Mouse (Mus musculus): ENCODE measurements around the gene Gm8439.

The Gm8439 gene

DNA sequence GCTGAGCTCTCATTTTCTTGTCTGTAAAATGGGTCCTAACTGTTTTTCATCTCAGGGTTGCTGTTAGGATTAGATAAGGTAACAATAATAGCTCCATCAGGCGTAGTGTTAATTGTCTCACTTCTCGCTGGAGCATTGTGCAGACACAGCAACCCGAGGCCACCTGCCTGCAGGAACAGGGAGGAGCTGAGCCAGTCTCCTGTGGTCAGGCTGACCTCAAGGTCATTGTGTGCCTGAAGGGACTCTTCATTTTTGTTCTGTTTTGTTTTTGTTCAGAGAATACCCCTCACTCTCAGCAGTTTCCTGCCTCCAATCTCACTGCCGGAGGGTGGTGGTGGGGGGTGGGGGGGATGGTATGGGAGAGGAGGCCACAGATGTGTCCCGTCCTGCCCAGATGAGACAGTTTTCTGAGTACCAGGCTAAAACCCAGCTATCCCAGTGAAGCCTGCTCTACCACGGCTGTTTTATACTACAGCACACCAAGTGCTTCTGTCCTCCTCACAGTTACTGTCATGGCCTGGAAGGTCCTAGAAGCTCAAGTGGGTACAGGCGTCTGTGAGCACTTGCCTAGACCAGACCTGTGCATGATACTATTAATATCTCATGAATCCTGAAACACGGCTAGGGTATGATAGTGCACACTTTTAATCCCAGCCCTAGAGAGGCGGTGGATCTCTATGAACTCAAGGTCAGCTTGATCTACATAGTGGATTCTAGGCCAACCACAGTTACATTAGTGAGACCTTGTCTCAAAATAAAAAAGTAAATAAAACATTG, 23.9 kb downstream of the Gm8439 start:
- peak; percentile 47 for DNase-seq (ENCODE audit: low read depth, low spot score)

DNA sequence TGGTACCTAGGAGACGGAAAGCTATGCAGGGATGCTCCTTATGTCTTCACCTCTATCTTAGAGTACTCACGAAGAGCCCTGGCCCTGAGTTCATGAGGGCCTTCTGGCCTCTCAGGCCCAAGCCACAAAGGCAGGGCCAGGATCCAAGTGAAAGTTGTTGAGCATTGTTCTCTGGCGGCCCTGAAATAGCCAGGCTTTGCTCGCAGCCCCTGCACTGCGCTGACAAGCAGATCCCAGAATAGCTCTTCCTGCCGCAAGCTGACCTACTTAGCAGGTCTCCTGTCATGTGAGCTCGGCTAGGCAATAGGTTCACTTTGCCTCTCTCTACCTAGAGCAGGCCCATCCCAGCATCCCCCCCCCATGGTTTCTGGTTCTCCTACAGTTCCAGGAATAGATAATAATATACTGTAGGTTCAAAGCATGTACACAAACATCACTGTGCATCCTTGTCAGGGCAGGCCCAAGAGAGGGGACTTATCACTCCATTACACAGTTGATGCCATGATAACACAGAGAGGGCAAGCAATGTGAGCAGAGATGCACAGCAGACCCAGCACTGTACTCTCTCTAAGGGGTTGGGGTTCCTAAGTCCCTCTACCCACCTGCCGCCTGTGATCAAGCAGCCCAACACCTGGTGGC, 25.3 kb downstream of the Gm8439 start:
- no peak for DNase-seq (ENCODE audit: low read depth, low spot score)

DNA sequence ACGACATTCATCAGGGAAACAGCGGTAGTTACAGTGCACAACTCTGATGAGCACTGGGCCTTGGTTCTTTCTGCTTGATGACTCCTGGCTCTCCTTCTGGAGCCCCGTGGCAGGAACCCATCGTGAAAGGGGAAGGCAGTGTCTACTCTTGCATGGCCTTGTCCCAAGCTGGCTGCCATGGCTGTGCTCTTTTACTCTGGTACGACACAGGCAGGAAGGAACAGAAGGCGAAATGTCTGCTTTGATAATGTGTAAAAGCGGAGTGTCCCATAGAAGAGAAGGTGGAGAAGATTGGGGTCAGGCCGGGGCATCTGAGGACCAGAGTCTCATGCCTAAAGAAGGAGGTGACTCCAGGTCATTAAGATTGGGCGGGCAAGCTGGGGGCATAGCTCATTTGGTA, 26.1 kb downstream of the Gm8439 start:
- no peak for DNase-seq (ENCODE audit: low read depth, low spot score)

DNA sequence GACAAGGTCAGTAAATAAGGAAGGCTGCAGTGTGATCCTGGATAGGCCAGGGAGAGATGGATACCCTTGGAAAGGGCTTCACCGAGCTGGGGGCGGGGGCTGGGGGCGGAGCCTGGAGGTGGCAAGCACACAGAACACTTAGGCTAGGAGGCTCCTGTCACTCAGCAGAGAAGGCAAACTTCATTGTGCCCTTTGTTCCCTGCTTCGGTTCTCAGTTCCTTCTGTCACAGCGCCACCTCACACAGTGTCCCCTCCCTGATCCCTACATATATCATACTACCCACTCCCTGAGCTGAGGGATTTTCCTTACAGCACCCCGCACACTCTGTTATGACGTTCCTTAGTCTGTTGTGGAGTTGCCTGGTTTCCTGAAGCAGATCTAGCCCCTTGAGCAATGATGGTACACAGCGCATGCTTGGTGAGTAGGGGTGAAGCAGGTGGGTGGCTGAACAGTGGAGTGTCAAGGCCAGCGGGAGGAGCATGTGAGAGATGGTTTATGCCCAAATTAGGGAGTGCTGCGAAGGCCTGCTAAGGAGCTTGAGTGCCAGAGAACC, 27.1 kb downstream of the Gm8439 start:
- DNase-seq (ENCODE audit: low read depth, low spot score): peak; percentile 23

DNA sequence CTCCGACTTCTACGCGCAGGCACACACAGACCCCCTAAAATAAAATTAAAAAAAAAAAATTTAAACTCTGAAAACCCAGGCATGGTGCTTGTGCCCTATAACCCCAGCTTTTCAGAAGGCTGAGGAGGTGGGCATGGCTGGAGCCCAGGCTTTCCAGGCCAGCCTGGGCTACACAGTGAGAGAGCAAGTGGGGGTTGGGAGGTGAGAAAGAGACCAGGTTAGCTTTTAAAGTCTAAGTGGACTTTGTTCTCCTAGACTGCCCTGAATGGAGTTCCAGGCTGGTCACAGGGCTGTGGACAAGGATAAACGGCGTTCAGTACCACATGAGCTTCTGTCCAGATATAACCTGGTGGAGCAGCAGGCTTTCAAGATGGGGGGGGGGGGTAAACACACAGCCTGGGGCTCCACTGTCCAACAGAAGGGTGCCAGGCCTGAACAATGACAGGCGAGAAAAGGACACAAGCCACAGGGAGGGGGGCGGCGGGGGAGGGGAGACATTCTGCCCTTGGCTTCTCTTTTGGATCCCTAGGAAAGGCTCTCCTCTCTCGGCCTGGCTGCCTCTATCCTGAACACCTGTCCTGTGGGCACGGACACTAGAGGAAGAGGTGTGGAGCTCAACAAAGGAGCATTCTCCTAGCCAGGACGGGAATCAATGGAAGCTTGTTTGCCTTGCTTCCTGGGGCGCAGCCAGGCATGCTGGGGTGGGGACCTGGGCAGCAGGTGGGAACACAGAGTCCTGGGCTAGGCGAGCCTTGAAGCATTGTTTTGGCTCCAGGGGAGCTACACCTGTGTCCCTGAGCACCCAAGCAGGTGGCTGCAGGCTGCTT, 27.9 kb downstream of the Gm8439 start:
- DNase-seq (ENCODE audit: low read depth, low spot score): no peak

DNA sequence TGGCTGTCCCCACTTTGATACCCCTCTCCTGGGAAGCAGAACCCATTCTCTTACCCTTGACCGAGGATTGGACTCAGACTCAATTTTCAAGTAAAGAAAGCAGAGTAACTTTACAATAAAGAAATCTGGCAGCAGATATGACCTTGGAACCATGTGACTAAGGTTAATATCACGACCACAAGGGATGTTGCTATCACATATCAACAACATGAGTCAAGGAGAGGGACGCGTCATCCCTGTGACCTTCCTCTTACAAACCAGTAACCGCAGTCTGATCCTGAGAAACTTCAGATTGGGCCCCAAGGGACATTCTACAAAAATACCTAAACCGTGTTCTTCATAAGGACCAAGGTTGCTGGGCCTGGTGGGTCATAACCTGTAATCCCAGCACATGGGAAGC, 39.2 kb downstream of the Gm8439 start:
- DNase-seq (ENCODE audit: low read depth, low spot score): no peak

DNA sequence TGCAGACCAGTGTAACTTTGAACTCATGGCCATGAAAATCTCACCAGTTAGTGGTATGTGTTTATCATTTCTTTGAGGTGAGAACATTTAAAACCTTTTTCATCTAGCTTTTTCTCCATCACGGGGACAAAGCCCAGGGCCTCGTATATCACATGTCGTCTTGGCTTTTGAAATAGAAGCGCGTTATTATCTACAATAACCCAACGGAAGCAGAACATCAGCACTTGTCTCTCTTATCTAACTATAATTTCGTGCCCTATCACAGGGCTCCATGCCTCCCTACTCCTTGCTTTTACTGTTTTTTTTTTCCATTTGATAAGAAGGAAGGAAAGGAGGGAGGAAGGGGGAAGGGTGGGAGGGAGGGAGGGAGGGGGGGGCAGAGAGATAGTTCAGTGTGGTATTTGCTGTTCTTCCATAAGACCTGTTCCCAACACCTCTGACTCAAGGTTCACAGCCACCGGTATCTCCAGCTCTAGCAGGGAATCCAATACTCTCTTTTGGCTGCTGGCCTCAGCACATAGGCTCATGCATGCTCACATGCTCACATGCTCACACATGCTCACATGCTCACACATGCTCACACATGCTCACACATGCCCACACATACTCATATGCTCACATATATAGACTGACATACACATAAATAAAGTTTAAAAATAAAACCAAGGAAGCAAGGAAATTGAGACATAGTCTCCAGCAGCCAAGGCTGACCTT, 41.8 kb downstream of the Gm8439 start:
- no peak for DNase-seq (ENCODE audit: low read depth, low spot score)

DNA sequence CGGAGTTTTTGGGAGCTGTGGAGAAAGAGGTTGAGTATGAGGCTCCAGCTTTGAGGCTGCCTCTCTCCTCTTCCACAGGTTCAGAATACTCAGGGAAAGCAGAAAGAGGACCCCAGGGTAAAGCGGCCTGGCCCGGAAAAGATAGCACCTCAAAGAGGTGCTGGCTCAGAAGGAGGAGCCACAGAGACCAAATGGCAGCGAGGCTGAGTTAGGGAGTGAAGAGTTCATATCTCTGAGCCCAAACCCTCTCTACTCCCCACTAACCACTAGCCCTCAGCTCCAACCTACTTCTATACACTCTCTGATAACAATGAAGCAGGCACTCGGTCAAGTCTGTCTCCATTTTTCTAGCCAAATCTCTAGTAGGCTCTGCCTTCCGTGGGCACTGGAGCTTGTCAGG, 43.3 kb downstream of the Gm8439 start:
- no peak for DNase-seq (ENCODE audit: low read depth, low spot score)

DNA sequence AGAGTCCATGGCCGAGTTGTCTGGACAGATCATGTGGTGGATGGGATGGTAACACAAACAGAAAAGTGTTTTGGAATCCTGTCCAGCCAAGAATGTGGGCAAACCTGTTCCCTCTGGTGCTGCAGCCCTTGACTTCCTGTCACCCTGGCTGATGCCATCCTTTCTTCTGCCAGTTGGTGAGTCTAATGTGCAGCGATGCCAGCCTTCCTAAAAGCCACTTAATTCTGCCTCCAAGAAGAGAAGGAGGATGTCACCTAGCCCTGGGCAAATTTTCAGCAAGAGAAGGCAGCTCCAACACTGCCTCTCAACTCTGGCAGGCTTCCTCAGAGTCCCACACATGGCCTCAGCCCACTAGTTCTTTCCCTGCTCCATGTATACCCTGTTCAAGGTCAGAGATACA, 46.8 kb downstream of the Gm8439 start:
- DNase-seq (ENCODE audit: low read depth, low spot score): no peak

DNA sequence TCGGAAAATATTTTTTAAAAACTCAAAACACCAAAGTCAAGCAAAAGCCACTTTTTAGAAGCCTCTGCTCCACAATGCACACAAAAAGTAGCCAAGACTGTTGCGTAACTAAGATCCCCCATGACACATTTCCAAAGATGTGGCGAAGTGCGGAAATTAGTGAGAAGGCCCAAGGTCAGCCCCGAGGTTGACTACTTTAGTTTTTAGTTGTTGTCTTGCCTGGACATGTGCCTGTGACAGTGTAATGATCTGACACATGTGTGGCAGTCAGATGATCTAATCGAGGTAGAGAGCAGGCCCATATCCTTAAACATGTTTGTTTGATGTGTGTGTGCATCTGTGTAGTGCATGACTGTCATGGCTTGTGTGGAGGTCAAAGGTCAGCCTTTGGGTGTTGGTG, 53.4 kb downstream of the Gm8439 start:
- no peak for DNase-seq (ENCODE audit: low read depth, low spot score)

DNA sequence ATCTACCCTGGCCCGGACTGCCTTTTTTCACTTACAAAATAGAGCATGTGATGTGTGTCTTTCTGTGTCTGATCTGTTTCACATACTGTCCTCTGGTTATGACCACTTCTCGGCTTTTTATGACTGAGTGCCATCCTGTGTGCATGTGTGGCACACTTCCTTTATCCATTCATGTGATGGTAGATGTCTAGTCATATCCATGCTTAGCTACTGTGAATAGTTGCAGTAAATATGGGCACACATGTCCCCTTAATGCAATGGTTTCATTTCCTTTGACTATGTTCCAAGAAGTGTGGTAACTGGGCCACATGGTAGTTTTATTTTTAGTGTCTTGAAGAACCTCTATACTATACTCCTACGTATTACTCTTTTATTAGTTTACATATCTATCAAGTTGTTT, 55.4 kb downstream of the Gm8439 start:
- DNase-seq (ENCODE audit: low read depth, low spot score): no peak

DNA sequence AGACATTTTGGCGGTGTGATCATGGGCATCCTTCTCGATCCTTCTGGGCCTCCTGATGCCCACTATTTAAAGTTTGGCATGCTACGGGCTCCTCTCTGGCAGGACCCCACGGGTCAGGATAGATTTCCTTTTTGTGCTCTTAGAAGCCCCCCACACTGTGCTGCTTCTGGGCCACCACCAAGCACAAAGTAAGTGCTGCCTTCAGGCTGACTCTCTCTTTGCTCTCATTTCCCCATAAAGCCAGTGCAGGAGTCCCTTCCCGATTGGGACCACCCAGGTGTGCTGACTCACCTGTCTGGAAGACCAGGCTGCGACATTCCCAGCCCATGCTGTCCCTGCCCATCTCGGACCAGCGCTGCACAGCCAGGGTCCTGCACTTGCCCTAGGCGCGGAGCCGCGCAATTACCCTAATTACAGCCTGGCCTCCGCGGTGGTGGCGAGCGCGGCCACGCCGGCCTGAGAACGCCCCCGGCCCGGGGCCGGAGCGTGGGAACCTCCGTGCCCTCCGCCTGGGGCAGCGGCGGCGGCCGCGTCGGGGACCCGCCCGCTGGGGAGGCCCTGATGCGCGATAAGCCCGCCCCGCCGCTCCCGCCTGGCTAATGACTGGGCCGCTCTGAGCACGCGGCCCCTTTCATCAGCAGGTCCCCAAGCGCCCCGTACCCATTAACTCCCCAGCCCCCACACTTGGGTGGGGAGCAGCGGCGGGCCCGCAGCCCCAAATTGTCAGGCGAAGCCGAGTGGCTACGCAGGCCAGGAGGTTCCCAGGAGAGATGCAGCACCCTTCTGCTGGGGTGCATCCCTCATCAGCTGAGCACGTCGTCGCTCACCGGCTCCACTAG, 61.0 kb downstream of the Gm8439 start:
- DNase-seq (ENCODE audit: low read depth, low spot score): peak; percentile 28

DNA sequence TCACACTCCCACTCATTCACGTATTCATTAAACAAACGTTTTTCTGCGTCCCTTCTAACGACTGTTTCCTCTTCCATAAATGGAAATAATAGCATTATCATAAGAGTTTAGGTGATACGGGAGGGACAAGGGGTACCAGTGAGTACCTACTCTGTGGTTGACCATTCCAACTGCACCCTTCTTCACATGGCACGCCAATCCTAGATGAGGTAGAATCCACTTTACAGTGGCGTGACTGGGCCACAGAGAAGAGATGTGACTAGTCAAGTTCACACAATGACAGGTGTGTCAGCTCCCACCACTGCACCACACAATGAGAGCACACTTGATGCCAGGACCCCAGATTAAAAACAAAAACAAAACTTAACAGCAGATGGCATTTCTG, 61.7 kb downstream of the Gm8439 start:
- DNase-seq (ENCODE audit: low read depth, low spot score): no peak

DNA sequence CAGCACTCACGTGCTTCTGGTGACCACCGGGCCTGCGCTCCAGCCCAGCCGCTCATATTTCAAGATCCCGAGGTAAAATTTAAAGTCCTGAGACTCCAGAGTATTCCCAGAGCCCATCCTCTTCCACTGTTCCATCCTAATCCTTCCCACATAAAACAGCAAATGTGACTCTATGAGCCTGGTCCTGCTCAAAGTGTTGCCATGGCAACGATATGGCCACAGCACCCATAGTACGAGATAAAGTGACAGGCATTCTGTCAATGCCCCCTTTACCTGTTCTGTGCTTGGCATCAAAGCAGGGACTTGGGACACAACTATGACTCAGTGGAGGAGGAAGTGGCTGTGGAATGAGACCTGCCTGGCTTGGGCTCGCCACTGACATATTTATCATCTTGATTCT, 67.4 kb downstream of the Gm8439 start:
- no peak for DNase-seq (ENCODE audit: low read depth, low spot score)

All from mesoderm, embryonic 11.5 days (tissue).